15 mouse cellular contexts compared by ENCODE assay signal in genomic region chr12:80993773-80994172, GRCm38 (mm10). TPM values are rescaled to one million over a fixed set of nuclear protein-coding genes. Genes with fewer than 3 reads are reported as not detected.
"Had no signal": no experiment of that assay in that cellular context is flagged by ENCODE, and none has a peak within 500 bp of the region (broad histone marks: within the 10 kb centered on the region; RNA-seq: fewer than 3 reads in every experiment).

No protein-coding gene starts in this region.

- H3K27ac ChIP-seq: limb, embryonic 13.5 days; liver, embryonic 14.5 days; neural tube, embryonic 12.5 days; stomach, embryonic 15.5 days had no signal

- H3K4me3 ChIP-seq: limb, embryonic 13.5 days; myocyte; neural tube, embryonic 12.5 days; stomach, embryonic 15.5 days had no signal

- H3K27me3 ChIP-seq: stomach, embryonic 15.5 days had no signal

- H3K9me3 ChIP-seq: limb, embryonic 13.5 days had no signal

- H3K36me3 ChIP-seq: limb, embryonic 13.5 days; neural tube, embryonic 12.5 days; stomach, embryonic 15.5 days had no signal

- DNase-seq: kidney, adult 8-10 months; kidney, postnatal 36 days; layer of hippocampus, adult 9-11 months; layer of hippocampus, postnatal 36 days; left cerebral cortex, postnatal 4 days; lung, adult 18-20 months; midbrain, embryonic 14.5 days had no signal

RNA-seq across cellular contexts. Expression of gene Slc10a1, which starts 25.3 kb away (rescaled TPM):
- total RNA-seq: layer of hippocampus, adult 18-20 months; layer of hippocampus, postnatal 36 days; left cerebral cortex, postnatal 4 days; megakaryocyte progenitor cell, adult 5-6 weeks had no signal
- polyA plus RNA-seq: urinary bladder, adult 2 months had no signal
